Mouse (Mus musculus) G1E (cell line): Measurements from ENCODE around the gene Zfp384. TPM values are rescaled to one million over a fixed set of nuclear protein-coding genes. Genes with fewer than 3 reads are reported as not detected.

Experiments used
- ATAC-seq: 2 replicates; pipeline ENCODE4 v1.8.0; 2016; ENCODE audit warnings: mild to moderate bottlenecking; ENCODE audit not compliant: insufficient number of reproducible peaks, poor library complexity, low FRiP score, severe bottlenecking; ENCODE audit errors: extremely low read depth
- DNase-seq: peaks from one replicate; pipeline ENCODE4 v3.0.0; 2012; ENCODE audit warnings: low spot score
- H3K27me3 ChIP-seq: 2 replicates; pipeline ENCODE4 v1.6.1; 2012; ENCODE audit warnings: mild to moderate bottlenecking, low read length, inconsistent platforms; ENCODE audit not compliant: insufficient read depth
- H3K36me3 ChIP-seq: replicated peaks from 2 replicates; pipeline ENCODE3; 2012; ENCODE audit warnings: mild to moderate bottlenecking, inconsistent platforms
- H3K4me1 ChIP-seq: 2 replicates; pipeline ENCODE4 v1.6.1; 2012; ENCODE audit warnings: low read depth, low read length, inconsistent platforms, mixed read lengths; ENCODE audit not compliant: insufficient read depth
- H3K4me3 ChIP-seq: 2 replicates; pipeline ENCODE4 v1.5.1; 2012; ENCODE audit warnings: low read depth, mild to moderate bottlenecking, inconsistent platforms, low read length, moderate library complexity, mixed read lengths
- H3K9me3 ChIP-seq: replicated peaks from 2 replicates; pipeline ENCODE4 v1.6.1; 2012; ENCODE audit warnings: inconsistent platforms
- CTCF ChIP-seq: IDR thresholded peaks from 2 replicates; pipeline ENCODE4 v1.5.1; 2012; ENCODE audit warnings: low read depth, low read length, inconsistent platforms, mixed read lengths
- GATA1 ChIP-seq: IDR thresholded peaks from 2 replicates; pipeline ENCODE4 v1.6.1; 2012; ENCODE audit warnings: borderline replicate concordance, low read length, inconsistent platforms, mixed read lengths
- GATA2 ChIP-seq: IDR thresholded peaks from 2 replicates; pipeline ENCODE4 v1.6.1; 2012; ENCODE audit warnings: low read depth, low read length, inconsistent platforms, borderline replicate concordance
- POLR2AphosphoS5 ChIP-seq: IDR thresholded peaks from 2 replicates; pipeline ENCODE4 v1.6.1; 2012; ENCODE audit warnings: low read depth, low read length, inconsistent platforms; ENCODE audit not compliant: insufficient replicate concordance
- TAL1 ChIP-seq: conservative IDR thresholded peaks from 2 replicates; pipeline ENCODE4 v1.6.1; 2012; ENCODE audit warnings: low read depth, low read length, inconsistent platforms, mixed read lengths
- polyA plus RNA-seq: library from polyadenylated mRNA; stranded (reverse); fragments of >175 nt; gene quantifications from 2 replicates; pipeline ENCODE4 v1.2.3, GENCODE M21; 2012
- total RNA-seq, 2 experiments: library from RNA; stranded (forward) in 1 of 2; stranded (reverse) in 1 of 2; fragments of 200-1000 nt in 1 of 2; fragments of >200 nt in 1 of 2; fragmentation: Nextera tagmentation in 1 of 2; gene quantifications; 2 replicates each; pipeline ENCODE4 v1.2.3; 2014 to 2017

Zfp384 gene
- total and polyA plus RNA-seq, 3 experiments: 22.9 to 71.2 (median 51.7) TPM

DNA sequence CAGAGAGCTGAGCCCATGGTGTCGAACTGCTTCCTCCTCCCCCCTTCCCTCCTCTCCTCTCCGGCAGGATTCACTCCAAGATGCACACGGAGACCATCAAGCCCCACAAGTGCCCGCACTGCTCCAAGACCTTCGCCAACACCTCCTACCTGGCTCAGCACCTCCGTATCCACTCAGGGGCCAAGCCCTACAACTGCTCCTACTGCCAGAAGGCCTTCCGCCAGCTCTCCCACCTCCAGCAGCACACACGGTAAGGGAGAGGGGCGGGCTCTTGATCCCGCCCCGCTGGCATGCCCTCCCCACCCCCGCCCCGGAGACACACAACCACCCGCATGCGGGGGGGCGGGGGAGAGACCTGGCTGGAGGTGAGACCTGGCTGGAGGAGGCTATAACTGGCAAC, 22.7 kb downstream of the Zfp384 start:
- TF ChIP-seq GATA2 (no peak), TAL1 (no peak), GATA1 (no peak)
- H3K9me3 ChIP-seq: no peaks in the 10 kb centered on the region
- no peak overlapping the region for H3K4me3 ChIP-seq
- H3K36me3 ChIP-seq: peaks cover 96% of the 10 kb centered on the region
- ATAC-seq (no peak), DNase-seq (no peak)
- no peaks in the 10 kb centered on the region; the same call in 1 of the 2 replicates for H3K4me1 ChIP-seq
- no peaks in the 10 kb centered on the region for H3K27me3 ChIP-seq

DNA sequence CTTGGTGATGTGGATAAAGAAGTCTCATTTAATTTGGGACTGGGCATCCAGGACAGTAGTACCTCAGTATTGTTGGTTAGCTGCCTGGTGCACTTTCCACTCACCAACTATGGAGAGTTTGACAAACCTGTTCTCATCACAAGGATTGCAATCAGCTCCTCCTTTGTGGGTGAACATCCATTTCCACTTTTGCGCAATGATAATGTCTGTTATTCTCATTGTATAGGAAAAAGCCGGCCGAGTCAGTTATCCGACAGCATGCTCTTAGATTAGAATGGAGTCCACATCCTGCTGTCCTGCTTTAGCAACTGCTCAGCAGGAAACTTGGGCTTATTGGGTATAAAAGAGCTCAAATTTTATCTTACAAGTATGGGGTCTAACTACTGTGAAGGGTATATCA, 29.7 kb downstream of the Zfp384 start:
- no peak for DNase-seq
- no peak for ATAC-seq
- no peaks in the 10 kb centered on the region for H3K27me3 ChIP-seq
- peaks cover 27% of the 10 kb centered on the region for H3K4me1 ChIP-seq
- peaks cover 65% of the 10 kb centered on the region for H3K36me3 ChIP-seq
- TF ChIP-seq TAL1: no peak
- TF ChIP-seq GATA2: no peak
- no peak for TF ChIP-seq POLR2AphosphoS5
- TF ChIP-seq GATA1: no peak
- H3K4me3 ChIP-seq: no peak overlapping the region; the same call in 1 of the 2 replicates
- H3K9me3 ChIP-seq: no peaks in the 10 kb centered on the region

DNA sequence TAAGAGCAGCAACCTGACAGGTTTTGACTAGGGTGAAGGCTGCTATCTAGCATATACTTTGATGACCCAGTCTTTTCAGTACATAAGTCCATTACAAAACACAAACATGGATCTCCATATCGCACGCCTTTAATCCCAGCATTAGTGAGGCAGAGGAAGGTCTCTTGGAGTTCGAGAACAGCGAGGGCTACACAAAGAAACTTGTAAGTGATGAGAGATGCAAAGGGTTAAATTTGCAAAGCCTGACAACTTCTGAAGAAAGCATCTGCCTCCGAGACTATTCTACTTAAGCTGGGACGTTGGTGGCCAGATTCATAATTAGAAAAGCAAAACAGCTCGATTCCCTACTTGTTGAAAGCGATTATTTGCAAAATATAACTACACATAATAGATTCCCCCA, 30.2 kb downstream of the Zfp384 start:
- no peak for ATAC-seq
- peaks cover 65% of the 10 kb centered on the region for H3K36me3 ChIP-seq
- peak overlapping the region; percentile 55; the same call in 1 of the 2 replicates for H3K4me3 ChIP-seq
- H3K9me3 ChIP-seq: no peaks in the 10 kb centered on the region
- no peaks in the 10 kb centered on the region for H3K27me3 ChIP-seq
- DNase-seq: no peak
- TF ChIP-seq GATA1 (no peak), POLR2AphosphoS5 (no peak), TAL1 (no peak), CTCF (no peak), GATA2 (no peak)
- peaks cover 27% of the 10 kb centered on the region for H3K4me1 ChIP-seq

DNA sequence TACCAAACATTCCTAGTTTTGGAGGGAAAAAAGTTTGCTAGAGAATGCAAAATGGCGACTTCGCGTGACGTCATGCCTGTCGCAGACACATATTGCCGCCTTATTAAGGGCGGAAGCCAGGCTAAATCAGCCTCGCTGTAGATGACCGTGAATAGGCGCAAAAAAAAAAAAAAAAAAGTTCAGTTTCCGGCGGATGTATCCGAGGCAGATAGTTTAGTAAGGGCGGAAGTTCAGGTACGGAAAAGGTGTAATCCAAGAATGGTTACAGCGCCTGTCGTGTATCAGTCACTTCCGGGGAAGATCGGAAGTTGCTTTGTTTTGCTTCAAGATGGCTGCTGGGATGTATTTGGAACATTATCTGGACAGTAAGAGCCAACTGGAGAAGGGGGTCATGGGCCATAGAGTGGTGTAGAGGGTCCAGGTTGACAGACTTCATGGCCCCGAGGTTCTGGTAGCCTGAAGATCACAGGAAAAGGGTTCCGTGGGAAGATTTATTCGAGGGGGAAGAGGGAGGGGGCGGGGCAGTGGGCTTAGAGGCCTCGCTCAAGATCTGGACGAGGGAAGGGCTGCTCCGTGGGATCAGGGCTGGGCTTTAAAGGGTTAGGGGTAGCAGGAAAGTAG, 30.7 kb downstream of the Zfp384 start, which contains the start of gene Ing4:
Gene Ing4 (plus strand): TSS at position 228 of the 621 bp plus-strand sequence.
- Histone ChIP-seq H3K4me3 (peak within 1 kb of the TSS; percentile 79), H3K36me3 (peaks cover 66% of the 10 kb centered on the region), H3K4me1 (peaks cover 27% of the 10 kb centered on the region), H3K27me3 (no peaks in the 10 kb centered on the region), H3K9me3 (no peaks in the 10 kb centered on the region)
- ATAC-seq: peak; percentile 95
- no peak for TF ChIP-seq POLR2AphosphoS5
- DNase-seq: peak; percentile 73

DNA sequence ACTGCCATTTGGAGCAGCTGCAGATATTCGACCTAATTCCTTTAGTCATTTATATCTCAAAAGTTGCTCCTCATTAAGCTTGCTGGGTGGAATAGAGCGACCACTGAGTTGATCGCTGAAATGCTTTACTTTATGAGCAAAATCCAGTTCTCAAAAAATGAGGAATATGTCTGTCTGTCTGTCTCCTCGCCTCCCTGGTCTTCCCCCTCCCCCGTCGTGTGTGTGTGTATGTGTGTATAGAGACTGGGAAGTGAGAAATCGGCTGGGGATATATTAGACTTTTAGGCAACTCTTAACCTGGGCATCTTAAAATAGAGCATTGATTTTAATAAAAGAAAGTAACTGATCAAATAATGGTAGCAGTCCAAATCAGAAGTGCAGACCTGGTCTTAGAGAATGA, 31.3 kb downstream of the Zfp384 start:
- Histone ChIP-seq H3K27me3 (no peaks in the 10 kb centered on the region), H3K4me3 (peak overlapping the region; percentile 79), H3K9me3 (no peaks in the 10 kb centered on the region), H3K4me1 (peaks cover 27% of the 10 kb centered on the region), H3K36me3 (peaks cover 66% of the 10 kb centered on the region)
- DNase-seq (no peak), ATAC-seq (no peak)
- no peak for TF ChIP-seq TAL1
- no peak for TF ChIP-seq GATA2
- no peak for TF ChIP-seq GATA1
- TF ChIP-seq POLR2AphosphoS5: no peak
- TF ChIP-seq CTCF: no peak

DNA sequence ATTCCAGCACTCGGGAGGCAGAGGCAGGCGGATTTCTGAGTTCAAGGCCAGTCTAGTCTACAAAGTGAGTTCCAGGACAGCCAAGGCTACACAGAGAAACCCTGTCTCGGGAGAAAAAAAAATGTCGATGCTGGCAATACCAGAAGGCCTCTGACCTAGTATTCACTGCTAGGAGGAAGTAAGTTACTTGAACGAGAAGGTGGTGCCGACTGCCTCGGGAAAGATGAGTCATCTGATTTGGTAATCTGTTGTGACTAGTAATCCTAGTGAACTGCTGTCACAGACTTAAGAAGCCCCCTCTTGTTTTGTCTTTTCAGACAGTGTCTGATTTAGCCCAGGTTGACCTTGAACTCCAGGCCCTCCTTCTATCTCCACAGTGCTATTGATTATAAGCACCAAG, 32.1 kb downstream of the Zfp384 start:
- Histone ChIP-seq H3K4me1 (peaks cover 27% of the 10 kb centered on the region), H3K4me3 (no peak overlapping the region; the same call in 1 of the 2 replicates), H3K36me3 (peaks cover 65% of the 10 kb centered on the region), H3K9me3 (no peaks in the 10 kb centered on the region), H3K27me3 (no peaks in the 10 kb centered on the region)
- TF ChIP-seq TAL1 (no peak), POLR2AphosphoS5 (no peak), GATA1 (no peak), GATA2 (no peak), CTCF (no peak)
- no peak for ATAC-seq
- DNase-seq: peak; percentile 27

DNA sequence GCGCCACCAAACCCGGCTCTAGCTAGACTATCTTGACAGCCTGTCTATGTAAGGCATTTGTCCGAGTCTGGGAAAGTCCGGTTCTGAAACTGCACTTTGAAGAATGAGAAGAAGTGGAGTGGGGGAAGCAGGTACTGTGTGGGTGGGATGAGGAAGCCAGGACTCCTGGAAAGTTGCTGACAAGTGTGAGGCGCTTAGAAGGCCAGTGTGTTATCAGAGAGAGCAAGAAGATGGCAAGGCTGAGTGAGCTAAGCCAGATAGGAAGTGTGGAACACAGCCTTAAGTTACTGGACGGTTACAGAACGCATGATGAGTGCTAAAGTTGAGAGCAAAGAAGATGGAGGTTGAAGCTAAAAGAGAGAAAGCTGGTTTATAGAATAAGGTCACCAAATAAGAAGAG, 33.1 kb downstream of the Zfp384 start:
- Histone ChIP-seq H3K4me1 (peaks cover 31% of the 10 kb centered on the region), H3K36me3 (peaks cover 66% of the 10 kb centered on the region), H3K9me3 (no peaks in the 10 kb centered on the region), H3K4me3 (no peak overlapping the region), H3K27me3 (no peaks in the 10 kb centered on the region)
- TF ChIP-seq GATA1: no peak
- no peak for TF ChIP-seq TAL1
- no peak for TF ChIP-seq CTCF
- TF ChIP-seq POLR2AphosphoS5: no peak
- TF ChIP-seq GATA2: no peak
- DNase-seq (no peak), ATAC-seq (no peak)
